Mouse (Mus musculus): ENCODE measurements around the gene Tnfrsf9. TPM values are rescaled to one million over a fixed set of nuclear protein-coding genes. Genes with fewer than 3 reads are reported as not detected.

Gene Tnfrsf9
- polyA plus RNA-seq, 1 experiment from 2014 or later = 1.2 TPM

DNA sequence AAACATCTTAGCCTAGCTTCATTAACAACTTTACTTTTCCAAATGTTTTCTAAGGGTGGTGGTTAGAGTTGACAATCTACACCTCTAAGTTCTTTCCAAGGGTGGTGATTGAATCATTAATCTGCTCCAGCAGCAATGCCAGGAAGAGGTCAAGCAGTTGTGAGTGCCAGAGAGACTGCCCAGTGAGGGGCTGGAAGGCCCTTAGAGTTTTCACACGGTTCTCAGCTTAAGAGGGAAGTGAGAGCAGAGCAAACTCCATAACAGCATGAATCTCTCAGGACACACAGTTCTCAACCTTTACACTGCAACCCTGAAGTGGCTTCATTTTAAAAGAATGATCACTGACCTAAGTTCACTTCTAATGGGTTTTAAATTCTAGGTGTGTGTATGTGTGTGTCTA lies 60.8 kb downstream of the Tnfrsf9 start:
- no peak overlapping the region for H3K4me3 ChIP-seq (replicated peaks)
- H3K4me2 ChIP-seq = no peak overlapping the region
- no peaks in the 10 kb centered on the region for H3K27me3 ChIP-seq (replicated peaks)
- no peaks in the 10 kb centered on the region for H3K4me1 ChIP-seq
- H3K9me3 ChIP-seq = no peaks in the 10 kb centered on the region
- no peak for ATAC-seq (ENCODE audit: insufficient read depth, low FRiP score, low read depth)
- WGBS = 17% methylated on average over 1 of the region's 1 CpGs
- H3K27ac ChIP-seq = no peak overlapping the region
- H3K9ac ChIP-seq = no peak overlapping the region
- H3K36me3 ChIP-seq = no peaks in the 10 kb centered on the region

DNA sequence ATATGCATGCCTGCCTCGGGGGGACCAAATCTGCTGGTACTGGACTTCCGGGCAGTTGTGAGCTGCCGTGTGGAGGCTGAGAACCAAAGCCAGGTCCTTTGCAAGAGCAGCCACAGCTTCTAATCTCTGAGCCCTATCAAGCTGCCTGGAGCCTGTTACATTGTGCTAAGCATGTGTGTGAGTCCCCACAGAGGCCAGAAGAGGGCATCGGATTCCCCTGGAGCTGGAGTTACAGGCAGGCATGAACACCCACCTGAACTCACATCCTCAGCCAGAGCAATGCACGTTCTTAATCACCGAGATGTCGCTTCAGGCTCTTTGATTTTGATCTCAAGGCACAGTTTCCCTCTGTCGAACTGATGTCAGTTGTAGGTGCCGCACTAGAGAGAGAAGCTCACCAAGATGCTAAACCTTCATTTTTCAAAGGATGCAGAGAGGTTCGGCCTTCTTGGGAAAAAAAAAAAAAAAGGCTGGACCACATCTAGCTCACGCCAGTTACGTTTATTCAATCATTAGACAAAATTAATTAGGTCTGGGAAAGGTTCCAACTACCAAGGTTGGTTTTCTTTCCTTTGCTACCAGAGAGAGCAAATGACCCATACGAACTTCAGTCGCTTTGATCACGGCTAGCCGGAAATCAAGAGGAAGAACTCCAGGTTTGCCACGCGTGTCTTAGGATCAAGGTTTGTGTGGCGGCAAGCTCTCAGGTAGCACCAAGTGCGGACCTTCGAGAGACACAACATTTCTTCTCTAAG lies 64.0 kb downstream of the Tnfrsf9 start:
- Histone ChIP-seq H3K4me1 (no peaks in the 10 kb centered on the region), H3K36me3 (no peaks in the 10 kb centered on the region), H3K9me3 (no peaks in the 10 kb centered on the region), H3K27me3 (replicated peaks) (no peaks in the 10 kb centered on the region), H3K9ac (no peak overlapping the region), H3K4me2 (no peak overlapping the region), H3K4me3 (replicated peaks) (no peak overlapping the region), H3K27ac (no peak overlapping the region)
- no peak for ATAC-seq (ENCODE audit: insufficient read depth, low FRiP score, low read depth)
- WGBS = 84% methylated on average over 21 of the region's 21 CpGs

DNA sequence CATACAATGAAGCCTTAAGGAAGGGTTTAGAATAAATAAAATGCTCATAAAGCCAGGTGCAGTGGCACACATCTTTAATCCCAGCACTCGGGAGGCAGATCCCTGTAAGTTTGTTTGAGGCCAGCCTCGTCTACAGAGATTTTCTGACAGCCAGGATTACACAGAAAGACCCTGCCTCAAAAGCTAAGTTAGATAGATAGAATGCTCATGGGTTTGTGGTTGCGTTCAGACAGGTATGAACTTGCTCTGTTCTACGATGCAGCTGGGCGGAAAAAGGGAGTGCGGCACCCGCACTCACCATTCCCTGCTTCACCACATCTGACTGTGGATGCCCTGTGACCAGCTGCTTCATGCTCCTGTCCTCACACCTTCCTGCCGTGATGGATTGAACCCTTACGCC lies 65.1 kb downstream of the Tnfrsf9 start:
- H3K4me1 ChIP-seq = no peaks in the 10 kb centered on the region
- 69% methylated on average over 9 of the region's 9 CpGs for WGBS

DNA sequence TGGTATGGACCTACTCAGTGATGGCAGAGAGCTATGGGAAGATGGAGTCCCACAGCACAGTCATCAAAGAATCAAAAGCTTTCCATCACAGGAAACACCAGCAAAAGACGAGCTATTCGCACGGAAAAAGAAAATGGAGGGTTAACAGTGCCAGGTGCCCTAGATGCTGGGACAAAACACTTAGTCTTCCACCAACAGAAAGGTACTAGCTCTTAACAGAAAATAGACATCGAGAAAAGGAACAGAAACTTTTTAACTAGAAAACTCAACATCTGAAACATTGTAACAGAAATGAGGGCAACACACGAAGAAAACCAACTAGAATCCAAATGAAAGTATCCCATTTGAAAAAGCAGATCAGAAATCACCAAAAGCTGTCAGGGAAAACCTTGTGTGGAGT lies 65.8 kb downstream of the Tnfrsf9 start:
- H3K9ac ChIP-seq = no peak overlapping the region
- H3K27me3 ChIP-seq (replicated peaks) = no peaks in the 10 kb centered on the region
- no peak overlapping the region for H3K27ac ChIP-seq
- H3K36me3 ChIP-seq = no peaks in the 10 kb centered on the region
- no peaks in the 10 kb centered on the region for H3K4me1 ChIP-seq
- no peak for ATAC-seq (ENCODE audit: insufficient read depth, low FRiP score, low read depth)
- WGBS = 85% methylated on average over 5 of the region's 5 CpGs
- no peak overlapping the region for H3K4me3 ChIP-seq (replicated peaks)
- H3K4me2 ChIP-seq = no peak overlapping the region
- H3K9me3 ChIP-seq = no peaks in the 10 kb centered on the region

More for the DNA sequence above, 65.1 kb downstream of the Tnfrsf9 start:
- Histone ChIP-seq H3K27me3 (replicated peaks) (no peaks in the 10 kb centered on the region), H3K4me3 (replicated peaks) (no peak overlapping the region), H3K4me2 (no peak overlapping the region), H3K9ac (no peak overlapping the region), H3K9me3 (no peaks in the 10 kb centered on the region), H3K36me3 (no peaks in the 10 kb centered on the region), H3K27ac (no peak overlapping the region)
- ATAC-seq (ENCODE audit: insufficient read depth, low FRiP score, low read depth) = no peak

DNA sequence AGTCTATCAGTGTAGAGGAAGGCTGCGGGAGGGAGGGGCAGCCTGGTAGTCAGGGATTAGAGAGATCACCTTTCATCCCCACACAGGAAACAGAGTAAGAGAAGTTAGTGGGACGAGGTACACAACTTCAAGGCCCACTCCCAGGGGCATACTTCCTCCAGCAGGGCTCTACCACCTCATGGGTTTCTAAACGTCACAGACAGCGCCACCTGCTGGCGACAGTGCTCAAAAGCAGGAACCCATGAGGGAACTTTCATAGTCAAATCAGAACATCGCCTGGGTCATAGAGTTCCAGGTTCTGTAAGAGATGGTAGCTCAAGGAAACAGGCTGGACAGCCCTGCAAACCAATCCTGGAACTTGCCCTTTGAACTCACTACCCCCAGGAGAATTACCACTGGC lies 75.8 kb downstream of the Tnfrsf9 start:
- no peaks in the 10 kb centered on the region for H3K9me3 ChIP-seq
- H3K27me3 ChIP-seq (replicated peaks) = no peaks in the 10 kb centered on the region
- no peak overlapping the region for H3K4me2 ChIP-seq
- WGBS = 51% methylated on average over 6 of the region's 6 CpGs
- no peaks in the 10 kb centered on the region for H3K36me3 ChIP-seq
- ATAC-seq (ENCODE audit: insufficient read depth, low FRiP score, low read depth) = no peak
- H3K9ac ChIP-seq = no peak overlapping the region
- no peak overlapping the region for H3K27ac ChIP-seq
- H3K4me1 ChIP-seq = no peaks in the 10 kb centered on the region
- no peak overlapping the region for H3K4me3 ChIP-seq (replicated peaks)

Other genes with a start within 250 kb of the Tnfrsf9 start
- 32.3 and 33.4 TPM in 2 replicates for gene Errfi1, start 60.6 kb upstream of the Tnfrsf9 start, polyA plus RNA-seq (2015; fragmentation: Nextera tagmentation; extraction: Ambion mirVana)
- gene Park7, start 125 bp upstream of the Tnfrsf9 start, polyA plus RNA-seq (2015; fragmentation: Nextera tagmentation; extraction: Ambion mirVana) = 411 and 424 TPM in 2 replicates
- not detected in 2 replicates for gene Uts2, start 82.5 kb downstream of the Tnfrsf9 start, polyA plus RNA-seq (2015; fragmentation: Nextera tagmentation; extraction: Ambion mirVana)
- gene Per3, start 130.1 kb downstream of the Tnfrsf9 start, polyA plus RNA-seq (2015; fragmentation: Nextera tagmentation; extraction: Ambion mirVana) = 5.6 and 5.7 TPM in 2 replicates
- 129 and 133 TPM in 2 replicates for gene Vamp3, start 143.4 kb downstream of the Tnfrsf9 start, polyA plus RNA-seq (2015; fragmentation: Nextera tagmentation; extraction: Ambion mirVana)
- gene Gm13090, start 175.0 kb downstream of the Tnfrsf9 start, polyA plus RNA-seq (2015; fragmentation: Nextera tagmentation; extraction: Ambion mirVana) = not detected in 2 replicates